Mouse (Mus musculus) MEL (cell line): ENCODE measurements at regions not wholly inside any gene's neighbourhood (a gene's known extent, or its start where the extent isn't known, plus 50 kb on each side); places are given as distances from the start of the nearest gene placed in this dataset.

ENCODE experiments used
- DNase-seq: peaks from one replicate; pipeline ENCODE4 v3.0.0; 2011; ENCODE audit warnings: low read depth, low spot score
- H3K27ac ChIP-seq: 2 replicates; pipeline ENCODE4 v1.5.1; 2012; ENCODE audit warnings: low read depth, mild to moderate bottlenecking, control low read depth, low read length, moderate library complexity; ENCODE audit not compliant: control insufficient read depth
- H3K27me3 ChIP-seq, 2 experiments: fragments of 150-350 bp in 1 of 2; sonication (generic) in 1 of 2; 2 replicates each; pipeline ENCODE4 v1.6.1; 2012; ENCODE audit warnings: low read length in 2 of 2, mild to moderate bottlenecking in 2 of 2, improper control_type of control experiment in 1 of 2, moderate library complexity in 1 of 2; ENCODE audit not compliant: insufficient read depth in 2 of 2, control insufficient read depth in 1 of 2
- H3K36me3 ChIP-seq, 2 experiments: 2 replicates each; pipeline ENCODE4 v1.6.1; 2012 to 2014; ENCODE audit warnings: low read length in 2 of 2, improper control_type of control experiment in 1 of 2, inconsistent platforms in 1 of 2, mild to moderate bottlenecking in 1 of 2; ENCODE audit not compliant: insufficient read depth in 2 of 2, control insufficient read depth in 1 of 2
- H3K4me1 ChIP-seq, 2 experiments: fragments of 150-350 bp in 1 of 2; sonication (generic) in 1 of 2; 2 replicates each; pipeline ENCODE4 v1.6.1; 2012; ENCODE audit warnings: low read length in 2 of 2, improper control_type of control experiment in 1 of 2, mild to moderate bottlenecking in 1 of 2; ENCODE audit not compliant: insufficient read depth in 2 of 2, control insufficient read depth in 1 of 2
- H3K4me3 ChIP-seq, 2 experiments: fragments of 150-350 bp in 1 of 2; sonication (generic) in 1 of 2; 2 replicates each; pipeline ENCODE4 v1.5.1; 2012; ENCODE audit warnings: low read depth in 2 of 2, low read length in 2 of 2, mild to moderate bottlenecking in 2 of 2, moderate library complexity in 2 of 2, control low read depth in 1 of 2, improper control_type of control experiment in 1 of 2; ENCODE audit not compliant: control insufficient read depth in 1 of 2, insufficient read depth in 1 of 2
- H3K79me2 ChIP-seq: 2 replicates; pipeline ENCODE4 v1.6.1; 2012; ENCODE audit warnings: mild to moderate bottlenecking, low read length, moderate library complexity; ENCODE audit not compliant: control insufficient read depth, poor library complexity, insufficient read depth
- H3K9ac ChIP-seq: 2 replicates; pipeline ENCODE4 v1.6.1; 2012; ENCODE audit warnings: low read depth, mild to moderate bottlenecking, control low read depth, low read length, moderate library complexity; ENCODE audit not compliant: control insufficient read depth, poor library complexity, severe bottlenecking
- H3K9me3 ChIP-seq: fragments of 150-350 bp; sonication (generic); replicated peaks from 2 replicates; pipeline ENCODE4 v1.6.1; 2012; ENCODE audit warnings: mild to moderate bottlenecking, low read length, improper control_type of control experiment, moderate library complexity; ENCODE audit not compliant: insufficient read depth
- BHLHE40 ChIP-seq: IDR thresholded peaks from 2 replicates; pipeline ENCODE4 v1.6.1; 2012; ENCODE audit warnings: low read depth, mild to moderate bottlenecking, inconsistent platforms, low read length, improper control_type of control experiment, borderline replicate concordance
- CHD1 ChIP-seq: IDR thresholded peaks from 2 replicates; pipeline ENCODE4 v1.6.1; 2012; ENCODE audit warnings: low read depth, mild to moderate bottlenecking, inconsistent platforms, low read length, improper control_type of control experiment
- CHD2 ChIP-seq: IDR thresholded peaks from 2 replicates; pipeline ENCODE4 v1.6.1; 2011; ENCODE audit warnings: low read length, improper control_type of control experiment
- E2F4 ChIP-seq: IDR thresholded peaks from 2 replicates; pipeline ENCODE4 v1.6.1; 2011; ENCODE audit warnings: low read depth, low read length, improper control_type of control experiment, borderline replicate concordance
- GABPA ChIP-seq: IDR thresholded peaks from 2 replicates; pipeline ENCODE4 v1.6.1; 2012; ENCODE audit warnings: low read depth, mild to moderate bottlenecking, inconsistent platforms, low read length, improper control_type of control experiment, moderate library complexity
- KAT2A ChIP-seq: conservative IDR thresholded peaks from 2 replicates; pipeline ENCODE4 v1.6.1; 2012; ENCODE audit warnings: low read depth, low read length, improper control_type of control experiment, inconsistent platforms
- MAFK ChIP-seq: IDR thresholded peaks from 2 replicates; pipeline ENCODE4 v1.6.1; 2011; ENCODE audit warnings: low read depth, mild to moderate bottlenecking, low read length, improper control_type of control experiment, borderline replicate concordance
- MAX ChIP-seq: IDR thresholded peaks from 2 replicates; pipeline ENCODE4 v1.6.1; 2011; ENCODE audit warnings: low read length, improper control_type of control experiment
- MXI1 ChIP-seq: IDR thresholded peaks from 2 replicates; pipeline ENCODE4 v1.6.1; 2011; ENCODE audit warnings: mild to moderate bottlenecking, low read depth, low read length, improper control_type of control experiment
- NRF1 ChIP-seq: IDR thresholded peaks from 2 replicates; pipeline ENCODE4 v1.6.1; 2014; ENCODE audit warnings: low read depth, mild to moderate bottlenecking, inconsistent platforms, low read length, improper control_type of control experiment, moderate library complexity; ENCODE audit not compliant: poor library complexity, insufficient read depth, severe bottlenecking
- POLR2A ChIP-seq, 2 experiments: IDR thresholded peaks; 2 replicates each; pipeline ENCODE4 v1.6.1; 2011 to 2012; ENCODE audit warnings: low read length in 2 of 2, mild to moderate bottlenecking in 2 of 2, control low read depth in 1 of 2, improper control_type of control experiment in 1 of 2, low read depth in 1 of 2, moderate library complexity in 1 of 2; ENCODE audit not compliant: control insufficient read depth in 1 of 2, insufficient read depth in 1 of 2, poor library complexity in 1 of 2
- POLR2AphosphoS2 ChIP-seq: IDR thresholded peaks from 2 replicates; pipeline ENCODE4 v1.6.1; 2011; ENCODE audit warnings: low read length, improper control_type of control experiment
- POLR2AphosphoS5 ChIP-seq: IDR thresholded peaks from 2 replicates; pipeline ENCODE4 v1.6.1; 2012; ENCODE audit warnings: low read depth, borderline replicate concordance, mild to moderate bottlenecking, inconsistent platforms, low read length, moderate library complexity, mixed read lengths
- RAD21 ChIP-seq: IDR thresholded peaks from 2 replicates; pipeline ENCODE4 v1.6.1; 2011; ENCODE audit warnings: mild to moderate bottlenecking, low read depth, low read length, improper control_type of control experiment
- SMC3 ChIP-seq: IDR thresholded peaks from 2 replicates; pipeline ENCODE4 v1.6.1; 2011; ENCODE audit warnings: low read depth, low read length, improper control_type of control experiment
- TCF12 ChIP-seq: IDR thresholded peaks from 2 replicates; pipeline ENCODE4 v1.6.1; 2014; ENCODE audit warnings: low read depth, mild to moderate bottlenecking, inconsistent platforms, low read length, improper control_type of control experiment, moderate library complexity
- USF1 ChIP-seq: IDR thresholded peaks from 2 replicates; pipeline ENCODE4 v1.6.1; 2014; ENCODE audit warnings: low read depth, mild to moderate bottlenecking, inconsistent platforms, low read length, improper control_type of control experiment, moderate library complexity
- USF2 ChIP-seq, 2 experiments: IDR thresholded peaks; 2 replicates each; pipeline ENCODE4 v1.6.1; 2011 to 2012; ENCODE audit warnings: improper control_type of control experiment in 2 of 2, low read length in 2 of 2, borderline replicate concordance in 1 of 2, inconsistent platforms in 1 of 2, low read depth in 1 of 2, mild to moderate bottlenecking in 1 of 2; ENCODE audit not compliant: insufficient read depth in 1 of 2
- ZMIZ1 ChIP-seq: IDR thresholded peaks from 2 replicates; pipeline ENCODE4 v1.6.1; 2012; ENCODE audit warnings: low read depth, mild to moderate bottlenecking, inconsistent platforms, low read length, improper control_type of control experiment, moderate library complexity

GRCm38 (mm10) chr12:39038656-39039055, 259.5 kb downstream of the Etv1 start:
- H3K79me2 ChIP-seq, result no peaks in the 10 kb centered on the region
- no peaks in the 10 kb centered on the region for H3K36me3 ChIP-seq
- H3K27me3 ChIP-seq, result no peaks in the 10 kb centered on the region
- no peaks in the 10 kb centered on the region for H3K4me1 ChIP-seq
- H3K9ac ChIP-seq, result no peak overlapping the region
- TF ChIP-seq CHD2, result no peak
- TF ChIP-seq MAFK, result no peak
- TF ChIP-seq, all 39 proteins: peak for 0
- no peak for DNase-seq
- Histone ChIP-seq H3K4me3 (no peak overlapping the region), H3K27ac (no peak overlapping the region), H3K9me3 (no peaks in the 10 kb centered on the region)

DNA sequence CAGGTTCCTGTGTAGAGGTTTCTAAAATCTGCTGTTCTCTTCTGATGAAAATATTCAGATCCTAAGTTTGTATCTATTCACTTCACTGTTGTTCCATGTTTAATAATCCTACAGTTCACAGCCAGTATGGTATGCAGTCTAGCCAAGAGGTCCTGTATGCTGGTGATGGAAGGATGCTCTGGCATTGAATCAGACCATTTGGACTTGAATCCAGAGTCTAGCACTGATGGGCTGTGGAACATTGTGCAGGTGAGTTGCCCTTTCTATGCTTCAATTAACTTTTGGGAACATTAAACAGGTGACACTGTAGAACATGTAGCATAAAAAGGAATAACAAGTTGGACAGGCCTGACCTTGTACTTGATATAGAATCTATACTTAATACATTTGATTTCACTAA, 267.9 kb downstream of the Etv1 start:
- no peak overlapping the region for H3K9ac ChIP-seq
- H3K79me2 ChIP-seq, result no peaks in the 10 kb centered on the region
- no peaks in the 10 kb centered on the region for H3K4me1 ChIP-seq
- no peaks in the 10 kb centered on the region for H3K27me3 ChIP-seq
- DNase-seq, result no peak
- no peaks in the 10 kb centered on the region for H3K9me3 ChIP-seq
- TF ChIP-seq MXI1 (no peak), CHD1 (no peak), MAX (no peak), RAD21 (no peak), TCF12 (no peak), ZMIZ1 (no peak), BHLHE40 (no peak), E2F4 (no peak), POLR2AphosphoS2 (no peak)
- no peaks in the 10 kb centered on the region for H3K36me3 ChIP-seq
- H3K27ac ChIP-seq, result no peak overlapping the region
- H3K4me3 ChIP-seq, result no peak overlapping the region

GRCm38 (mm10) chr12:39048441-39048840, 269.3 kb downstream of the Etv1 start:
- Histone ChIP-seq H3K9me3 (no peaks in the 10 kb centered on the region), H3K79me2 (no peaks in the 10 kb centered on the region), H3K9ac (no peak overlapping the region), H3K27me3 (no peaks in the 10 kb centered on the region), H3K4me1 (no peaks in the 10 kb centered on the region), H3K4me3 (no peak overlapping the region), H3K36me3 (no peaks in the 10 kb centered on the region), H3K27ac (no peak overlapping the region)
- TF ChIP-seq SMC3 (no peak), BHLHE40 (no peak), NRF1 (no peak), RAD21 (no peak), POLR2A (IDR thresholded peaks at IDR 0.05; ENCODE audit: control insufficient read depth in 1 of 2, insufficient read depth in 1 of 2, low read depth in 1 of 2, low read length in 2 of 2, poor library complexity in 1 of 2) (no peak), MAX (no peak), ZMIZ1 (no peak), KAT2A (no peak), USF1 (no peak), USF2 (IDR thresholded peaks at IDR 0.05; ENCODE audit: borderline replicate concordance in 1 of 2, insufficient read depth in 1 of 2, low read depth in 1 of 2, low read length in 2 of 2) (no peak), POLR2AphosphoS5 (no peak), GABPA (no peak)
- DNase-seq, result no peak
